Comparison of ENCODE assay signal across 12 mouse cellular contexts in the genomic region with DNA sequence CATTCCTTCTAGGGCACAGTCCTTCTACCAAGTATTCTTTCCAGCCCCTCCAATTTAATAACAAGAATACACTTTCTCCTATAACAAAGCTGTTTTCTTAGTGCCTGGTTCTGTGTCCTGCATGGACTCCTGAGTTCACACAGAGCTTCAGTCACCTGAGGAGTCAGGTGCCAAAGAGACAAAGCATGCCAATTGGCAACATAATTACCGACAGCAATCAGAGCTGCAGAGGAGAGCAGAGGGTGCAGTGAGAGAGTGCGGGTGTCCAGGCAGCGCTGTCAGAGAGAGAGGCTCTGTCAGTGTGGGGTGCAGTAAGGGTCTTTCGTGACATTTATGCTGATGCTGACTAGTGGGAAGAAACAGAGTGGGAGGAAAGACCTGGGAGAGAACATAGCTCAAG.
"Had no signal": no experiment of that assay in that cellular context is flagged by ENCODE, and none has a peak within 500 bp of the region (broad histone marks: within the 10 kb centered on the region; RNA-seq: fewer than 3 reads in every experiment).

No protein-coding gene starts in this region.

- H3K36me3 ChIP-seq: limb, embryonic 12.5 days; liver, embryonic 15.5 days; midbrain, embryonic 12.5 days had no signal

- H3K4me1 ChIP-seq: limb, embryonic 12.5 days; liver, embryonic 15.5 days; midbrain, embryonic 12.5 days had no signal

- H3K27me3 ChIP-seq: limb, embryonic 12.5 days; liver, embryonic 15.5 days; midbrain, embryonic 12.5 days had no signal

- H3K4me2 ChIP-seq: limb, embryonic 12.5 days; liver, embryonic 15.5 days; lung, embryonic 14.5 days; midbrain, embryonic 12.5 days had no signal

- ATAC-seq: midbrain, embryonic 16.5 days had no signal

- H3K4me3 ChIP-seq: limb, embryonic 12.5 days; liver, embryonic 15.5 days; midbrain, embryonic 12.5 days had no signal

- H3K27ac ChIP-seq: limb, embryonic 12.5 days; liver, embryonic 15.5 days; midbrain, embryonic 12.5 days had no signal

- DNase-seq: kidney, postnatal 25 days; liver; lung, embryonic 14.5 days; lung, postnatal 10 days; lung, postnatal 4 days; right cerebral cortex, adult 18-20 months; right cerebral cortex, postnatal 25 days; thymus, postnatal 36 days had no signal

- H3K9ac ChIP-seq: limb, embryonic 12.5 days; liver, embryonic 15.5 days; lung, embryonic 14.5 days; midbrain, embryonic 12.5 days had no signal

- H3K9me3 ChIP-seq: limb, embryonic 12.5 days; liver, embryonic 15.5 days; midbrain, embryonic 12.5 days had no signal
